Mouse (Mus musculus) mouse trophoblast stem cell (cell line): Measurements from ENCODE around the gene 1700025C18Rik.

ENCODE experiments used
- in situ Hi-C, 2 experiments: fragments of 300-500 bp; cut with MseI, MboI; formaldehyde crosslinking; loops; 2 replicates in 1 of 2; 3 replicates in 1 of 2; pipeline ENCODE4 v1.15.1; 2025

Gene 1700025C18Rik

GRCm38 (mm10) chr2:165090650-165091049 lies at the start of gene 1700025C18Rik:
Gene 1700025C18Rik (minus strand): TSS chr2:165090750.
- in situ Hi-C loops, result no loop called here

GRCm38 (mm10) chr2:165136049-165136448 lies 45.5 kb upstream of the 1700025C18Rik start:
- in situ Hi-C loops, result no loop called here

GRCm38 (mm10) chr2:165133566-165133965 lies 43.0 kb upstream of the 1700025C18Rik start:
- in situ Hi-C loops, result no loop called here

- in situ Hi-C loops, result no loop called here
These were observed 40.9 kb upstream of the 1700025C18Rik start for GRCm38 (mm10) chr2:165131428-165131827.

GRCm38 (mm10) chr2:165129189-165129588 lies 38.6 kb upstream of the 1700025C18Rik start:
- in situ Hi-C loops, result no loop called here

GRCm38 (mm10) chr2:165126896-165127562 lies 36.5 kb upstream of the 1700025C18Rik start:
- in situ Hi-C loops, result no loop called here

- in situ Hi-C loops, result no loop called here
These were observed 30.8 kb upstream of the 1700025C18Rik start for GRCm38 (mm10) chr2:165121206-165121840.

GRCm38 (mm10) chr2:165120765-165121164 lies 30.2 kb upstream of the 1700025C18Rik start:
- in situ Hi-C loops, result no loop called here

- in situ Hi-C loops, result no loop called here
These were observed 23.2 kb upstream of the 1700025C18Rik start for GRCm38 (mm10) chr2:165113733-165114132.

- in situ Hi-C loops, result no loop called here
These were observed 21.6 kb upstream of the 1700025C18Rik start for GRCm38 (mm10) chr2:165112149-165112548.

- in situ Hi-C loops, result no loop called here
These were observed 16.0 kb upstream of the 1700025C18Rik start for GRCm38 (mm10) chr2:165106585-165106984.

- in situ Hi-C loops, result no loop called here
These were observed 15.0 kb upstream of the 1700025C18Rik start for GRCm38 (mm10) chr2:165105513-165106079.

GRCm38 (mm10) chr2:165102920-165103319 lies 12.4 kb upstream of the 1700025C18Rik start:
- in situ Hi-C loops, result no loop called here

- in situ Hi-C loops, result no loop called here
These were observed 10.2 kb upstream of the 1700025C18Rik start for GRCm38 (mm10) chr2:165100749-165101148.

- in situ Hi-C loops, result no loop called here
These were observed 8.3 kb upstream of the 1700025C18Rik start for GRCm38 (mm10) chr2:165098861-165099260.

GRCm38 (mm10) chr2:165096367-165096766 lies 5.8 kb upstream of the 1700025C18Rik start:
- in situ Hi-C loops, result no loop called here

- in situ Hi-C loops, result no loop called here
These were observed 1.8 kb upstream of the 1700025C18Rik start for GRCm38 (mm10) chr2:165092393-165092792.

GRCm38 (mm10) chr2:165091433-165091965 lies 949 bp upstream of the 1700025C18Rik start:
- in situ Hi-C loops, result no loop called here

GRCm38 (mm10) chr2:165089470-165089869 lies 1.1 kb downstream of the 1700025C18Rik start:
- in situ Hi-C loops, result no loop called here

GRCm38 (mm10) chr2:165086634-165087033 lies 3.9 kb downstream of the 1700025C18Rik start:
- in situ Hi-C loops, result no loop called here

GRCm38 (mm10) chr2:165081257-165081656 lies 9.3 kb downstream of the 1700025C18Rik start:
- in situ Hi-C loops, result no loop called here

GRCm38 (mm10) chr2:165080657-165081056 lies 9.9 kb downstream of the 1700025C18Rik start:
- in situ Hi-C loops, result no loop called here
